Mouse (Mus musculus) hindbrain, postnatal 0 days (tissue): ENCODE measurements at regions not wholly inside any gene's neighbourhood (a gene's known extent, or its start where the extent isn't known, plus 50 kb on each side); places are given as distances from the start of the nearest gene placed in this dataset.

ENCODE experiments used
- ATAC-seq: fragments of 200-750 bp; cut with Nextera tagmentation; 2 replicates; pipeline ENCODE4 v1.8.0; 2017; ENCODE audit warnings: mild to moderate bottlenecking, moderate TSS enrichment, moderate library complexity
- DNase-seq: peaks from one replicate; pipeline ENCODE4 v3.0.0-alpha.2; 2015; ENCODE audit warnings: low spot score
- H3K27ac ChIP-seq: fragments of 300-500 bp; sonication (generic); 2 replicates; pipeline ENCODE4 v1.5.1; 2014; ENCODE audit warnings: mild to moderate bottlenecking
- H3K27me3 ChIP-seq: fragments of 300-500 bp; sonication (generic); 2 replicates; pipeline ENCODE4 v1.6.1; 2014; ENCODE audit warnings: low read length, mixed read lengths; ENCODE audit not compliant: insufficient read depth
- H3K36me3 ChIP-seq: fragments of 300-500 bp; sonication (generic); 2 replicates; pipeline ENCODE4 v1.6.1; 2014; ENCODE audit warnings: low read length, mixed read lengths; ENCODE audit not compliant: insufficient read depth
- H3K4me1 ChIP-seq: fragments of 300-500 bp; sonication (generic); 2 replicates; pipeline ENCODE4 v1.6.1; 2014; ENCODE audit warnings: antibody characterized with exemption, low read length, mixed read lengths; ENCODE audit not compliant: insufficient read depth
- H3K4me2 ChIP-seq: fragments of 300-500 bp; sonication (generic); 2 replicates; pipeline ENCODE4 v1.6.1; 2014; ENCODE audit warnings: low read depth, mild to moderate bottlenecking, low read length, moderate library complexity, mixed read lengths
- H3K4me3 ChIP-seq: fragments of 300-500 bp; sonication (generic); 2 replicates; pipeline ENCODE4 v1.5.1; 2014; ENCODE audit warnings: low read length
- H3K9ac ChIP-seq: fragments of 300-500 bp; sonication (generic); replicated peaks from 2 replicates; pipeline ENCODE4 v1.6.1; 2014; ENCODE audit warnings: mild to moderate bottlenecking, low read length, moderate library complexity, mixed read lengths
- H3K9me3 ChIP-seq: fragments of 300-500 bp; sonication (generic); 2 replicates; pipeline ENCODE4 v1.6.1; 2016; ENCODE audit warnings: low read length, mixed read lengths
- CTCF ChIP-seq: IDR thresholded peaks from 2 replicates; pipeline ENCODE4 v1.5.1; 2016; ENCODE audit warnings: antibody characterized with exemption, control low read depth, low read depth
- WGBS: fragments of 180-500 bp; shearing (Covaris S2); extraction: QIAGEN DNeasy Blood & Tissue Kit; methylation state at CpG from one replicate; pipeline ENCODE4 v1.1.7; 2014; 5-methylcytosine and 5-hydroxymethylcytosine counted together

GRCm38 (mm10) chr2:149467801-149468200 lies 62.9 kb downstream of the Cst10 start:
- no peak overlapping the region for H3K4me2 ChIP-seq
- no peak overlapping the region for H3K9ac ChIP-seq
- H3K9me3 ChIP-seq = no peaks in the 10 kb centered on the region
- no peaks in the 10 kb centered on the region for H3K4me1 ChIP-seq
- TF ChIP-seq CTCF = no peak
- H3K27me3 ChIP-seq = no peaks in the 10 kb centered on the region
- DNase-seq = no peak
- WGBS = 85% methylated on average over 2 of the region's 2 CpGs
- no peaks in the 10 kb centered on the region for H3K36me3 ChIP-seq
- H3K4me3 ChIP-seq = no peak overlapping the region
- no peak for ATAC-seq
- H3K27ac ChIP-seq = no peak overlapping the region

GRCm38 (mm10) chr2:149472411-149472810 lies 67.6 kb downstream of the Cst10 start:
- Histone ChIP-seq H3K4me3 (no peak overlapping the region), H3K9ac (no peak overlapping the region), H3K4me1 (no peaks in the 10 kb centered on the region), H3K27ac (no peak overlapping the region), H3K36me3 (no peaks in the 10 kb centered on the region), H3K9me3 (no peaks in the 10 kb centered on the region), H3K4me2 (no peak overlapping the region), H3K27me3 (no peaks in the 10 kb centered on the region)
- WGBS = 70% methylated on average over 2 of the region's 2 CpGs
- ATAC-seq (no peak), DNase-seq (no peak)
- TF ChIP-seq CTCF = no peak

- Histone ChIP-seq H3K36me3 (no peaks in the 10 kb centered on the region), H3K27me3 (no peaks in the 10 kb centered on the region), H3K9ac (no peak overlapping the region), H3K4me2 (no peak overlapping the region), H3K9me3 (no peaks in the 10 kb centered on the region), H3K4me3 (no peak overlapping the region), H3K4me1 (no peaks in the 10 kb centered on the region), H3K27ac (no peak overlapping the region)
- no peak for TF ChIP-seq CTCF
- DNase-seq = peak; percentile 42
- ATAC-seq = peak; percentile 69
- 33% methylated on average over 2 of the region's 2 CpGs for WGBS
Measured at GRCm38 (mm10) chr2:149493280-149493988, 88.6 kb downstream of the Cst10 start.

- ATAC-seq (no peak), DNase-seq (no peak)
Measured at GRCm38 (mm10) chr2:149512870-149513269, 108.0 kb downstream of the Cst10 start.

GRCm38 (mm10) chr2:149524424-149524823 lies 119.6 kb downstream of the Cst10 start:
- H3K36me3 ChIP-seq = no peaks in the 10 kb centered on the region
- H3K4me2 ChIP-seq = no peak overlapping the region
- H3K4me3 ChIP-seq = no peak overlapping the region
- no peak for TF ChIP-seq CTCF
- ATAC-seq (no peak), DNase-seq (no peak)
- H3K9ac ChIP-seq = no peak overlapping the region
- no peaks in the 10 kb centered on the region for H3K4me1 ChIP-seq
- no peaks in the 10 kb centered on the region for H3K9me3 ChIP-seq
- no peaks in the 10 kb centered on the region for H3K27me3 ChIP-seq
- H3K27ac ChIP-seq = no peak overlapping the region

More at GRCm38 (mm10) chr2:149512870-149513269, 108.0 kb downstream of the Cst10 start:
- H3K4me1 ChIP-seq = no peaks in the 10 kb centered on the region
- H3K4me3 ChIP-seq = no peak overlapping the region
- 79% methylated on average over 1 of the region's 1 CpGs for WGBS
- no peak overlapping the region for H3K9ac ChIP-seq
- no peak overlapping the region for H3K4me2 ChIP-seq
- H3K9me3 ChIP-seq = no peaks in the 10 kb centered on the region
- H3K27me3 ChIP-seq = no peaks in the 10 kb centered on the region
- no peak overlapping the region for H3K27ac ChIP-seq
- no peaks in the 10 kb centered on the region for H3K36me3 ChIP-seq
- TF ChIP-seq CTCF = no peak

GRCm38 (mm10) chr2:149542837-149543236 lies 138.0 kb downstream of the Cst10 start:
- 73% methylated on average over 2 of the region's 2 CpGs for WGBS
- no peaks in the 10 kb centered on the region for H3K36me3 ChIP-seq
- no peaks in the 10 kb centered on the region for H3K27me3 ChIP-seq
- no peak for TF ChIP-seq CTCF
- H3K27ac ChIP-seq = no peak overlapping the region
- no peaks in the 10 kb centered on the region for H3K9me3 ChIP-seq
- no peak overlapping the region for H3K9ac ChIP-seq
- DNase-seq = no peak
- no peaks in the 10 kb centered on the region for H3K4me1 ChIP-seq
- H3K4me2 ChIP-seq = no peak overlapping the region
- no peak for ATAC-seq
- H3K4me3 ChIP-seq = no peak overlapping the region

GRCm38 (mm10) chr2:149545708-149546107 lies 140.9 kb downstream of the Cst10 start:
- ATAC-seq = no peak
- H3K36me3 ChIP-seq = no peaks in the 10 kb centered on the region

More at GRCm38 (mm10) chr2:149545708-149546107, 140.9 kb downstream of the Cst10 start:
- WGBS = 66% methylated on average over 2 of the region's 2 CpGs
- Histone ChIP-seq H3K4me2 (no peak overlapping the region), H3K4me3 (no peak overlapping the region), H3K27ac (no peak overlapping the region), H3K9me3 (no peaks in the 10 kb centered on the region), H3K4me1 (no peaks in the 10 kb centered on the region), H3K27me3 (no peaks in the 10 kb centered on the region), H3K9ac (no peak overlapping the region)
- TF ChIP-seq CTCF = no peak
- peak; percentile 11 for DNase-seq
